Mouse (Mus musculus): ENCODE results near the gene Clec4n. TPM values are rescaled to one million over a fixed set of nuclear protein-coding genes. Genes with fewer than 3 reads are reported as not detected.

The Clec4n gene
- 0.38 and 0.50 TPM in 2 replicates for polyA plus RNA-seq (2021; fragmentation: Nextera tagmentation)
- long read RNA-seq, experiment 1, partial matches to known transcripts: 0 of 1 reads
- long read RNA-seq, experiment 1, other reads (novel, unspliced or antisense): 0 of 1 reads
- long read RNA-seq, experiment 2: 0 reads

DNA sequence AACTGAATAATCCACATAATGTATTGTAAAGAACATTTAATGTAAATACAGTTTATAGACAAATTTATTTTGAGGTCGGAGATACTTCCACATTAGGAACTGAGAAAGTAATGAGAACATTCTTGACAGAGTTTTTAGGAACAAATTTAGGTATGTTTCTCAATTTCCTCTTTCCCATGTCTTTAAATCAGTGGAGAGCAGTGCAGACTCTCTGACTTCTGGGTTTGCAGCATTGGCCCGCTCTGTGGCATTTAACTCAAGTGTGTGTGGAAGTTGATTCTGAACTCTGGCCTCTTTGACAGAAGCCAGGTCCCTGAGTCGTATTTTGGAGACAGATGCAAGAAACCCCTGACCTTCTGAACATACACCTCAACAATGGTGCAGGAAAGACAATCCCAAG, at the start of gene Clec4n:
Gene Clec4n, plus strand, starts transcription at position 200 of the 400 bp plus-strand sequence.

GRCm38 (mm10) chr6:123261555-123262161, 32.0 kb downstream of the Clec4n start, which contains the start of gene Clec4d:
Gene Clec4d, plus strand, starts transcription at chr6:123262111.

GRCm38 (mm10) chr6:123289753-123290152, 60.1 kb downstream of the Clec4n start, which contains the start of gene Clec4e:
Gene Clec4e, minus strand, starts transcription at chr6:123289870.

Other genes starting within 250 kb of the Clec4n start
- not detected in 2 replicates for gene Clec4a4, start 239.5 kb upstream of the Clec4n start, polyA plus RNA-seq (2021; fragmentation: Nextera tagmentation)
- not detected in 2 replicates for gene Clec4b1, start 179.9 kb upstream of the Clec4n start, polyA plus RNA-seq (2021; fragmentation: Nextera tagmentation)
- 1.6 and 2.2 TPM in 2 replicates for gene Clec4a2, start 123.4 kb upstream of the Clec4n start, polyA plus RNA-seq (2021; fragmentation: Nextera tagmentation)
- not detected in 2 replicates for gene Clec4b2, start 57.0 kb upstream of the Clec4n start, polyA plus RNA-seq (2021; fragmentation: Nextera tagmentation)
- not detected in 2 replicates for gene Clec4d, start 32.3 kb downstream of the Clec4n start, polyA plus RNA-seq (2021; fragmentation: Nextera tagmentation)
- gene Clec4e, start 60.0 kb downstream of the Clec4n start, polyA plus RNA-seq (2021; fragmentation: Nextera tagmentation): not detected in 2 replicates
- gene Vmn2r19, start 78.5 kb downstream of the Clec4n start, polyA plus RNA-seq (2021; fragmentation: Nextera tagmentation): not detected in 2 replicates
- not detected in 2 replicates for gene Vmn2r20, start 188.3 kb downstream of the Clec4n start, polyA plus RNA-seq (2021; fragmentation: Nextera tagmentation)

Measured in layer of hippocampus, adult 6 months (tissue).